Mouse (Mus musculus) heart, postnatal 36 days (tissue): ENCODE measurements around the gene Nmi. TPM values are rescaled to one million over a fixed set of nuclear protein-coding genes. Genes with fewer than 3 reads are reported as not detected.
A peak's percentile ranks its signal among the peaks of the same experiment; 100 is the strongest.
"Not testable (repeated sequence)": the region's sequence is repeated elsewhere in the genome, so short reads cannot be mapped to it uniquely, and the experiment has no call there.

ENCODE experiments used
- DNase-seq, 2 experiments: peaks; one replicate each; pipeline ENCODE4 v3.0.0; 2021 to 2022
- intact Hi-C: fragments of 180-260 bp; cut with DNase I; formaldehyde crosslinking; loops from one replicate; pipeline ENCODE4 v1.15.1; 2025
- total RNA-seq, 2 experiments: library from RNA; stranded (reverse); gene quantifications; 2 replicates each; pipeline ENCODE4 v1.2.3; 2021

Gene Nmi
- total RNA-seq = 1 to 10 TPM; 7.0 to 7.9 TPM

GRCm38 (mm10) chr2:51973410-51973968 is at the start of gene Nmi:
TSS of gene Nmi (minus strand) at chr2:51973494.
- intact Hi-C loops = no loop called here
- DNase-seq = peak in 1 of 2 experiments; percentile 17

DNA sequence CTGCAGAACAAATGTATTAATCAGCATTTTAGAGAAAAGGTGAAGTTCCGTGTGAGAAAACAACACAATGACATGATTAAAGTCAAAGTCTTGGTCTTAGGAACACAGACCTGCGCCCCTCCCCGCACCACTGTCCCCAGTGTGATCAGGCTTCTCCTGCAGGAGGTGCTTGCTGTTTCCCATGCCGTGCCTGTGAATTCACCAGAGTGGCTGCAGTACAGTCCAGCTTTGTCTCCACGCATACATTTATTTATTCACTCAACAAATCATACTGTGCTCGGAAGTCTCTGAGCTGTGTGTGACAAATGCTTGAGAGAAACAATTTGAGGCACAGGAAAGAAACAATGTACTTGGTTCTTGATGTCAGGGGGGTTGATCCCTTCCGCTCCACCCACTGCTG is 43.1 kb upstream of the Nmi start:
- intact Hi-C loops = no loop called here
- no peak for DNase-seq

DNA sequence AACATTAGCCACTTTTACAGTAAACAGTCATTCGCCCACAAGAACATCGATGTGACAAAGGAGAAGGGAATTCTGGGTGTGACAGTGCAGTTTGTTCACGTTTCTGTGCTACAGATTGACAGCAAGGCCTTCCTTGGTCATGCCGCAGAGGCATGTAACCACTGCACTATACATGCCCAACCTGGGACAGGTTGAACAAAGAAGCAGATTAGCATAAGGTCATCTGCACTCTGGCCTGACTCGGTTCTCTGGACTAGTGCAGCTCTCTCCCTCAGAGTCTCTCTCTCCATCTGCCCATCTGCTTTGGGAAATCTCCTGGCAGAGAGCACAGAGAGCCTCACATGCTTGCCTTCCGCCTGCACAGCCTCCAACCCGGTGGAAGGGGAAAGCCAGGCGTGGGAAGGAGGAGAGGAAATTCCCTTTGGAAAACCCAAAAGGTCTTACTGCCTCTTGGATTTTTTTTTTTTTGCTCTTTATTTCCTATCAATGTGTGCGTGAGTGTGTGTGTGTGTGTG is 40.1 kb upstream of the Nmi start:
- peak; percentile 3 to 14 for DNase-seq
- intact Hi-C loops = no loop called here

DNA sequence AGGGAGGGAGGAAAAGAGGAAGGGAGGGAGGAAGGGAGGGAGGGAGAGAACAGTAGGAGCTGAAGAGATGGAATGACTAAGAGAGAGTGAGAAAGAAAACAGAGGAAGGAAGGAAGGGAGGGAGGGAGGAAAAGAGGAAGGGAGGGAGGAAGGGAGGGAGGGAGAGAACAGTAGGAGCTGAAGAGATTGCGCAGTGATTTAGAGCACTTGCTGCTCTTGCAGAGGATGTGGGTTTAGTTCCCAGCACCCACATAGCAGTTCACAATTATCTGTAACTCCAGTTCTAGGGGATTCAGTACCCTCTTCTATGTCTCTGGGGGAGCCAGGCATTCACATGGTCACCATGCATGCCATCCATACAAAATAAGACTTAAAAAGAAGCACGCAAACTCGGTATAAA is 38.5 kb upstream of the Nmi start:
- intact Hi-C loops, DNase-seq: not testable (repeated sequence)

DNA sequence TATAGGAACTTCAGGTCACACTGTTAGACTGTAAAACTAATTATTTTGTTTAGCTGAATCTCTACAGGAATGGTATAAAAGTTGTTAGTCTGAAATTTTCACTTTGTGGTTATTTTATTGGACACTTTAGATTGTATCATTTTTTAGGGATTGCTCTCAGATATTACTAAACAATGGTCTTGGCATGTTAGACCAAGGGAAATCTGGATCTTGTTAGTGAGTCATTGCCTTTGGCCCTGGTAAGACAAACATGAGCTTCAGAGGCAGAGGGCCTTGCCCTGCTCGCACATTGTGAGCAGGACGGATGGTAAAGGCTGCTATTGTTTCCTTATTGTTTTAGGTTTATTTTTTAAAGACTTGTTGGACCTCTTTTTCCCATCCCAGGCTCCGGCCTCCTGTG is 33.1 kb upstream of the Nmi start:
- intact Hi-C loops = no loop called here
- DNase-seq = no peak

DNA sequence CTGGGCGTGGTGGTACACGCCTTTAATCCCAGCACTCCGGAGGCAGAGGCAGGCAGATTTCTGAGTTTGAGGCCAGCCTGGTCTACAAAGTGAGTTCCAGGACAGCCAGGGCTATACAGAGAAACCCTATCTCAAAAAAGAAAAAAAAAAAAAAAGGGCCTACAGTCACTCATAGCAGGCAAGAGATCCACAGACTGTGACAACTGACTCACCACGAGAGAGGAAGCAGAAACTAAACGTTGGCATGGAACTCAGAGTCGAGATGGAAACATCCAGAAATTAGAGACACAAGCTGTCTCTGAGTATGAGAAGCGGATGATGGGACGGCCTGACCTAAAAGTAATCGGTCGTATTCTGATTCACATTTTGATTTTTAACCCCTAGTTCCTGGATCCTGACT is 29.0 kb upstream of the Nmi start:
- DNase-seq, intact Hi-C loops: not testable (repeated sequence)

GRCm38 (mm10) chr2:52001521-52001920 is 28.2 kb upstream of the Nmi start:
- DNase-seq = no peak
- intact Hi-C loops = no loop called here

GRCm38 (mm10) chr2:51999996-52000395 is 26.7 kb upstream of the Nmi start:
- DNase-seq = no peak
- intact Hi-C loops = no loop called here

- no peak for DNase-seq
- intact Hi-C loops = no loop called here
Measured at GRCm38 (mm10) chr2:51991447-51991846, 18.2 kb upstream of the Nmi start.

DNA sequence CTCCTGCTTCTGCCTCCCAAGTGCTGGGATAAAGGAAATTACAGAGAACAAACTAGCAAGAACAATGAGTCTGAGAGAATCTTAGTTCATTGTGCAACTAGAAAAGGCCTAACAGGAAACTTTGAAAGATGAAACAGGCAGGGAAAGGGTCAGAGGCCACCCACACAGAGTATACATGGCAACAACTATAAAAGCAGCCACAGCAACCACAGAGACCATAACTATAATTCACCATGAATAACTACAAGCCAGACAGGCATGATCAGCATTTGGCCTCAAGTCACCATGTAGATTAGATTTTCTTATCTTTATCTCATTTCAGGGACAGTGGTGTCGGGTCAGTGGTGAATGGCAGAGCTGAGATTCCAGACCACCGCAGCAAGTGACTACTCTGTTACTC is 16.3 kb upstream of the Nmi start:
- DNase-seq = no peak
- intact Hi-C loops = no loop called here

DNA sequence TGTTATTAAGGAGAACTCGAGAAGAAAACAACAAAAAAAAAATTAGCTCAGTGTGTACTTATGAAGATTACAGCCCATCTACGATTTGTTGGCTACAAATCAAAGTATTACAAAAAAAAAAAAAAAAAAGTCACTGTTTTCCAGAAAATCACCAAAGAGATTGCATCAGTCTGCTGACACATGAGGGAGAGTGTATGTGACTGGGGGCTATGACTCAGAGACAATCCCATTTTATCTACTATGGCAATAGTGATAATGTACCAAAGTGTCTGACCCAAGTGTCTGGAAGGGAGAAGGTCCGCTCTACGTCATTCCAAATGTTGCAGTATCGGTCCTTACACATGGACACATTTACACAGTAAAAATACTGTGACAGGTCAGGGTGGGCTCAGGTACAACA is 13.4 kb upstream of the Nmi start:
- intact Hi-C loops = no loop called here
- no peak for DNase-seq

DNA sequence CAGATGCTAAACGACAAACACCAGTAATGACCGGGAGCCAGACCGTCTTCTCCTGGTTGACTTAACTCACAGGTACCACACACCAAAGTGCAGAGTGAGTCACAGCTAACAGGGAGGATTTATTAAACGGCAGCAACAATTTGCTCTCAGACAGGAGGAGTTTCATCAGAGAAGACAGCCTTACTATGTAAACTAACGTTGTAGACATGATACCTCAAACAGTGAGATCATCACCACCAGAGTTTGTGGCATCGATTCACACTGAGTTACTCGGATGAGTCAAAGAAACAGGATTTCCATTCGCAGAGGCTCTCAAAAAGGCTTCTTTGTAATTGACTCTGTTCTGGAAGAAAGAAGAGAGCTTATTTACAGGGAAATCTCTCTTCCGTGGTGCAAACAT is 12.9 kb upstream of the Nmi start:
- intact Hi-C loops = no loop called here
- DNase-seq = no peak

GRCm38 (mm10) chr2:51985241-51985640 is 11.9 kb upstream of the Nmi start:
- intact Hi-C loops = no loop called here
- no peak for DNase-seq

DNA sequence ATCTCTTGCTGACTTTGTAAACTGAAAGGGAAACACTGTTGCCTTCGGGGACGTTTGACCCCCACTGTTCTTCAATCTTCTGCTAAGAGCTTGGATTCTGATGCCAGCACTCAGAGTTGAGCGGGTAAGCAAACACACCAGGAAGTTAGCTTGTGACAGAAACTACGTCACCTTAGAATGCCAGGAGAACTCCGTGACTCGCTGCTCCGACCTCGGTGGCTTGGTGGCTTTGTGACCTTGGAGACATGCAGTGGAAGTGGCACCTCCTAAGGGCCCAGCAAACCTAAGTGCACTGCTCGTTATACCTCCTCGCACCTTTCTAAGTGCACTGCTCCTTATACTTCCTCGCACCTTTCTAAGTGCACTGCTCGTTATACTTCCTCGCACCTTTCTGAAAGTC is 9.0 kb upstream of the Nmi start:
- intact Hi-C loops = no loop called here
- DNase-seq = no peak

- intact Hi-C loops = no loop called here
- DNase-seq = peak; percentile 29
Measured at GRCm38 (mm10) chr2:51981630-51982029, 8.3 kb upstream of the Nmi start.

DNA sequence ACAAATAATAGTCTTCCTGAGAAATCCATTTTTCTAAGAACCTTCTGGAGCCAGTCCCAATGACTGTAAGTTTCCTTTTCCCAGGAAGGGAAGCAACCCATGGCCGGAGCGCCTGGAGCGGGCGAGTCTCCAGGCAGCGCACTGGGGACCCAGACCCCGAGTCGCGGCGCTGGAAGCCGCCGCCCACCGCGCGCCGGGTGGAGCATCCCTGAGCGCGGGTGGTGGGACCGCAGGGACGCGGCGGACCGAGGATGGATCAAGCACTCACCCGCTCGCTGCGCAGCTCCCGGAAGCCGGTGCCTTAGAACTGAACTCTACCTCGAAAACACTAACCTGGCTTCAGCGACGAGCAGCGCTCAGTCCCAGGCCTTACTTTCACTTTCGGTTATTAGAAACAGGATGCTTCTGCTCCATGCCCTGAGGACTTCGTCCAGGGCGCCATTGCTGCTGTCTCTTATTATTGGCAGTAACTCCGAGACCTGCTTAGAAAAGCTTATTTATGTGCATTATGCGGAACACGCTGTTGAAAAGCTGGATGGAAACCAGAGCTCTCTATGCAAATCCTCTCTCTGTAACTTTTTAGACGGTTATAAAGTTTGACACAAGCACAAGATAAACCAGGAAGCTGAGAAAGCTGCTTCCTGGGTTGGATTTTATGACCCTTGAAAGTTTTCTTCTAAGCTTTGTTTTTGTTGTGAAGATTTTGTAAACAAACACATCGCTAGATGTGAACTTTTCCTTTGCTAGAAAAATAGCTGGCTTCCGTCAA is 469 bp downstream of the Nmi start:
- intact Hi-C loops = loop anchor here (1.0 kb wide), 1 partner anchor 39 kb away; no protein-coding TSS in a partner anchor

GRCm38 (mm10) chr2:51972142-51972541 is 1.2 kb downstream of the Nmi start:
- DNase-seq = peak; percentile 42 to 50
- intact Hi-C loops = loop anchor here (1.0 kb wide), 1 partner anchor 38 kb away; no protein-coding TSS in a partner anchor

More for the DNA sequence above, 469 bp downstream of the Nmi start:
- peak; percentile 63 to 74 for DNase-seq

GRCm38 (mm10) chr2:51970897-51971296 is 2.4 kb downstream of the Nmi start:
- intact Hi-C loops = no loop called here
- DNase-seq = no peak

DNA sequence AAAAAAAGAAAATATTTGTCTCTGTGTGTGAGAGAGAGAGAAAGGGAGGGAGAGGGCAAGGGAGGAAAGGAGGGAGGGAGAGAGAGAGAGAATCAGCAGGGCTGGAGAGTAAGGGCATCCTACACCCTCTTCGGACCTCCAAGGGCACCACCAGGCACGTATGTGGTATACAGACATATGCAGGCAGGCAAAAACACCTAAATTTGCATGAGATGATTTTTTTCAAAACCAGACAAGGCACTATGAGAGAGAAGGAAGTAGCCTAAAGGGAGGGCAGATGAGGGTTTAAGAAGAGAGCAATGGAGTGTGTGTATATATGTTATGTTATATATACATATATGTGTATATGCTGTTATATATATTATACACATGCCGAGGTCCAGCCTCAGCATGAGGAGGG is 6.0 kb downstream of the Nmi start:
- intact Hi-C loops = no loop called here
- DNase-seq = no peak

DNA sequence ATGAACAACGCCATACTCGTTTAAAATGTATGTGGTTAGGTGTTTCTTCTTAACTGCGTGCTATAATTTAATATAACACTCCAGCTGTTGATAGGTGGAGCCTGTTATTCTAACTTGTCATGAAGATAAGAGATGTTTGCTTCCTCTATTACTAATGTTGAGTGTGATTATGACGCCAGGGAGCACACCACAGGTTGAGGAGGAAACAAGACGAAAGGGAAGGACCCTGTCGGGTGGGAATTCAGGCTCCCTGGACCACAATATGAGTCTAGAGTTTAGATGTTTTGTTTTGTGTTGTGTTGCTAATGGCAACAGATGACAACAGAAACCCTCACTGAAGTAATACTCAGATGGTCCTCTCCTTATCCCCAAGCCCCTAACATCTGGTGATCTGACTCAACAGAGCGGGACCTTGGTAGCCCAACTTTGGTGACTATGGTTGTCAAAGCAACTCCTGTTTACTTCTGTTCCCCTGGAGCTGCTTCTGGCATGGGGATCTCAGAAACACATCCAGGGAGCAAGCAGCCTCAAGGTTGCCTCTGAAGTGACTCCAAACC is 19.6 kb downstream of the Nmi start:
- intact Hi-C loops = no loop called here
- DNase-seq = no peak

DNA sequence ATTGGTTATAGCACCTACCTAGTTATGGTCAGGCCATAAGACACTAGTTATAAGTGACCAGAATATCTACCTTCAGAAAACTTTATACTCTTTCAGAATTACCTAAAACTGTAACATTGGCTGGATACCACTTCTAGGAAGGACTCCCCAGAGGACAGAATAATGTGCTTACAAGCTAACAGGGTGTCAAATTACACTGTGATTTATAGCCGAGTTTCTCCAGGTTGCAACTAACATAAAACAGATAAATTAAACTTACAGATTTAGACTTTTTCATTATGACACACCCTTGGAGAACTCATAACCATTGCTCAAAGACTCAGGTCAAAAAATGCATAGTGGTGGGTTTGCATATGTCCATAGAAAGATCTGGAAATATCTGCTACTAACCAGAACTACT is 22.4 kb downstream of the Nmi start:
- intact Hi-C loops = no loop called here
- DNase-seq = no peak
